Mouse (Mus musculus): Measurements from ENCODE around the gene Rbm7.

DNA sequence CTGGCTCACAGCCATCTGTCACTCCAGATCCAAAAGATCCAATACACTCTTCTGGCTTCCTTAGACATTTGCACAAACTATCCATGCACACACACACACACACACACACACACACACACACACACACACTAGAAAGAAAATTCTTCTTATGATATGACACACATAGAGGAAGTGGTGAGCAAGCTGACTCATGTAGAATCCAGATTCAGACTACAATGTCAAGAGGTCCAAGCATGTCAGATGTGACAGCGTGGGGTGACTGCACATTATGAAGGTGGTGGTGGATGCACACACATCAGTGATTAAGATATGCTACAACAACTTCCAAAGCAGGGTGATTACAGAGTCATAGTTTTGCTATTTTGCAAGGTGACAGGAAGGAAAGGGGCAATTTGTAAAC is 51.2 kb downstream of the Rbm7 start:
- TF ChIP-seq POLR2A (IDR thresholded peaks at IDR 0.05; ENCODE audit: low read depth, low read length), result no peak
- no peak for TF ChIP-seq CTCF (conservative IDR thresholded peaks at IDR 0.05 in 1 of 2, IDR thresholded peaks at IDR 0.05 in 1 of 2; ENCODE audit: low read depth in 2 of 2, low read length in 2 of 2)
- peak; percentile 29; the same call in 1 of the 2 replicates for TF ChIP-seq TCF12 (IDR thresholded peaks at IDR 0.05; ENCODE audit: low read depth, low read length)
- peak; percentile 83 for TF ChIP-seq EP300 (IDR thresholded peaks at IDR 0.05; ENCODE audit: low read length)
- no peak for TF ChIP-seq NELFE (IDR thresholded peaks at IDR 0.05; ENCODE audit: low read depth, low read length)
- TF ChIP-seq POLR2AphosphoS2 (IDR thresholded peaks at IDR 0.05; ENCODE audit: low read depth, low read length), result no peak
- TF ChIP-seq KAT2A (IDR thresholded peaks at IDR 0.05; ENCODE audit: insufficient replicate concordance, low read length), result no peak
- TF ChIP-seq JUN (IDR thresholded peaks at IDR 0.05; ENCODE audit: insufficient read depth, low read depth, low read length), result no peak; the same call in 1 of the 2 replicates
- TF ChIP-seq MAZ (IDR thresholded peaks at IDR 0.05; ENCODE audit: low read depth, low read length), result no peak
- TF ChIP-seq UBTF (IDR thresholded peaks at IDR 0.05; ENCODE audit: low read depth, low read length), result no peak
- TF ChIP-seq USF1 (IDR thresholded peaks at IDR 0.05; ENCODE audit: low read depth, low read length), result no peak
- TF ChIP-seq SMC3 (IDR thresholded peaks at IDR 0.05; ENCODE audit: low read depth, low read length), result no peak
- no peak for TF ChIP-seq SIN3A (IDR thresholded peaks at IDR 0.05; ENCODE audit: low read length)
- TF ChIP-seq ZC3H11A (IDR thresholded peaks at IDR 0.05; ENCODE audit: low read depth, low read length), result no peak

Data from CH12.LX (cell line).